Mouse (Mus musculus): ENCODE measurements around the gene Eva1b. TPM values are rescaled to one million over a fixed set of nuclear protein-coding genes. Genes with fewer than 3 reads are reported as not detected.

The Eva1b gene
- polyA plus RNA-seq (2012; rRNA removed): 21.4 and 39.0 TPM in 2 replicates

DNA sequence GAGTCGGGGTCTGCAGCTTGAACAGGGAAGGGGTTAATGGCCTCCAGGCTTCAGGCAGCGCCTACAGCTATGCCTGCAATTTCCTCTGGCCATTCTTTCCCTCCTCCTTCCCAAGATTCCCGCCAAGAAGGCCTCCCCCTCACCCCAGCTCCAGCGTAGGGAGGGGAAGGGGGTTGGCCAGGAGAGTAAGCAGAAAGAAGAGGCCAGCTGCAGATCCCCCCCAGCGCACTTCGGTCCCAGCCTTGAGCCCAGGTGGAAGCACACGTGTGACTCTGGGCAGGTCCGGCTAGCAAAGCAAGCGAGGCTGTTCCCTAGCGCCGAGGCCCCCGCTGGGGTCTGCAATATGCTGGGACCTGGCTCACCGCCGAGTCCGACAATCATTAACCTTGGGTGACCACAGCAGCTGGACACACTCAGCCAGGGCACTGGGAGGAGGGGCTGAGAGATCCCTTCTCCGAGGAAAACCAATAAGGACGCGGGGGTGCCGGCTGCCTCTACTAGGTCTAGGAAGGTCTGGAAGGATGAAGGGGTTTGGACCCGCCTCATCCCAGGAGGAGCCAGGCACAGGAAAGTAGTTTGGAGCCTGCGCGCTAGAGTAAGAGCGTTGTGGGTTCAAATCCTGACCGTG, at the start of gene Eva1b:
Gene Eva1b (plus strand): TSS at position 212 of the 628 bp plus-strand sequence.

DNA sequence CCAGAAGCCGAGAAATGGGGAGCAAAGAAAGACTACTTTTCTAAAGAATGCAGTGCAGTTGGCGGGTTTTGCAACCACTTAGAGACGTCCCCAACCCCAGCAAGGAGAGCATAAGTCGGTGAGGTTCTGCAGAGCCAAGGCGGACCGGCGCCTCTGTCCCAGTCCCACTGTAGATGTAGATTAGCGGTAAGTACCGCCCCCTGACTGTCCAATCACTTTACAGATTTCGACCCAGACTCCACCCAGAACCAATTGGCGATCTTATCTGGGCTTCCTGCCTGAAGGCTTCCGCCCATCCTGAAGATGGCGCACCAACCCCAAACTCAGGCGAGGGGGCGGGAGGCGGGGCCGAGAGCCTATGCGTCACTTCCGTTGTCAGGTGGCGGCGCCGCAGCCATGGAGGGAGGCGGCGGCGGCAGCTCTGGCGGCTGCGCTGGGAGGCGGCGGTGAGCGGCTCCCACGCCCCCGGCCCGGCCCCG, 43.9 kb upstream of the Eva1b start, which contains the start of gene Stk40:
Gene Stk40 (plus strand): TSS at position 368 of the 479 bp plus-strand sequence.

DNA sequence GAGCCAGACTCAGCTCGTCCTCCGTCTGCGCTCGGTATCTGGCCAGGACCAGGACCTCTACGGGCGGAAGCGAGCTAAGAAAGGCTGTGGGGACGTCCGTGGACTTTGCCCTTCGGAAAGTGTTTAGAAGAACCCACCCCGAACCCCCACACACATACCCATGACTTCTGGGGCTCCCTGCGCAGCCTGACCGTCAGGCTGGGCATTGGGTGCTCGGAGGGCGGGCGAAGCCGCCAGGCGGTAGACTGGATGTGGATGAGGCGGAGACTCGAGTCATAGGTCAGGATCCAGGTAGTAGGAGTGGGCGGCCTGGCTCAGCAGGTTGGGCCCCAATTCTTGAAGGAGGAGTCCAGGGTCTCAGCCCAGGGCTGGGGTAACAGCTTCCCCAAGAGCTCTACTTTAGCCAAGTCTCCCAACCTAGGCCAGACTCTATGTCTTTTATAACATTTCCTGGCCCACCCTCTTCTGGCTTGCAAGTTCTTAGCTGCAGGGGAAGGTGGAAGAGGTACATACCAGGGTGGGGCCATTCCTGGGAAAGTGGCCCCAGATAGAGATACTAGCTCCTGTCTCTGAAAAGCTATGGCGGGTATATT, 15.6 kb downstream of the Eva1b start, which contains the start of gene Sh3d21:
Gene Sh3d21 (minus strand): TSS at position 425 of the 593 bp plus-strand sequence.

Other genes starting within 250 kb of the Eva1b start
- 0.85 and 0.97 TPM in 2 replicates for gene Csf3r, start 123.2 kb upstream of the Eva1b start, polyA plus RNA-seq (2012; rRNA removed)
- 83.5 and 93.4 TPM in 2 replicates for gene Mrps15, start 100.8 kb upstream of the Eva1b start, polyA plus RNA-seq (2012; rRNA removed)
- gene Oscp1, start 89.2 kb upstream of the Eva1b start, polyA plus RNA-seq (2012; rRNA removed): 14.0 and 14.6 TPM in 2 replicates
- 50.9 and 54.1 TPM in 2 replicates for gene Lsm10, start 51.1 kb upstream of the Eva1b start, polyA plus RNA-seq (2012; rRNA removed)
- gene Stk40, start 43.8 kb upstream of the Eva1b start, polyA plus RNA-seq (2012; rRNA removed): 24.6 and 24.9 TPM in 2 replicates
- gene Sh3d21, start 15.7 kb downstream of the Eva1b start, polyA plus RNA-seq (2012; rRNA removed): 1.2 and 2.7 TPM in 2 replicates
- gene Thrap3, start 55.0 kb downstream of the Eva1b start, polyA plus RNA-seq (2012; rRNA removed): 142 TPM in 2 replicates
- gene Map7d1, start 108.6 kb downstream of the Eva1b start, polyA plus RNA-seq (2012; rRNA removed): 206 and 220 TPM in 2 replicates
- gene Trappc3, start 114.6 kb downstream of the Eva1b start, polyA plus RNA-seq (2012; rRNA removed): 155 TPM in 2 replicates
- gene Col8a2, start 139.0 kb downstream of the Eva1b start, polyA plus RNA-seq (2012; rRNA removed): 8.1 and 18.1 TPM in 2 replicates
- 73.9 and 74.2 TPM in 2 replicates for gene Adprhl2, start 174.0 kb downstream of the Eva1b start, polyA plus RNA-seq (2012; rRNA removed)
- gene Tekt2, start 177.9 kb downstream of the Eva1b start, polyA plus RNA-seq (2012; rRNA removed): 17.9 and 22.4 TPM in 2 replicates

Data from central nervous system, embryonic 14 days (tissue).